Mouse (Mus musculus) ES-Bruce4 (cell line): Measurements from ENCODE around the gene Pde4d. TPM values are rescaled to one million over a fixed set of nuclear protein-coding genes. Genes with fewer than 3 reads are reported as not detected.

Experiments used
- H3K27ac ChIP-seq: 2 replicates; pipeline ENCODE4 v1.5.1; 2012; ENCODE audit warnings: low read length, inconsistent platforms; ENCODE audit not compliant: insufficient read depth
- H3K27me3 ChIP-seq: 2 replicates; pipeline ENCODE4 v1.6.1; 2012; ENCODE audit warnings: mild to moderate bottlenecking, low read length, inconsistent platforms; ENCODE audit not compliant: control insufficient read depth, poor library complexity, insufficient read depth, severe bottlenecking
- H3K36me3 ChIP-seq: 2 replicates; pipeline ENCODE4 v1.6.1; 2012; ENCODE audit warnings: inconsistent platforms, mild to moderate bottlenecking, low read length, moderate library complexity; ENCODE audit not compliant: control insufficient read depth, poor library complexity, insufficient read depth, severe bottlenecking
- H3K4me1 ChIP-seq: one replicate; pipeline ENCODE4 v1.8.1; 2011; ENCODE audit warnings: low read length; ENCODE audit not compliant: control insufficient read depth, insufficient read depth
- H3K4me3 ChIP-seq: 2 replicates; pipeline ENCODE4 v1.5.1; 2011; ENCODE audit warnings: low read depth, mild to moderate bottlenecking, low read length
- H3K9ac ChIP-seq: 2 replicates; pipeline ENCODE4 v1.6.1; 2012; ENCODE audit warnings: low read depth, mild to moderate bottlenecking, inconsistent platforms; ENCODE audit not compliant: poor library complexity, severe bottlenecking
- H3K9me3 ChIP-seq: replicated peaks from 2 replicates; pipeline ENCODE4 v1.6.1; 2012; ENCODE audit warnings: mild to moderate bottlenecking, low read length, inconsistent platforms; ENCODE audit not compliant: control insufficient read depth, poor library complexity, insufficient read depth, severe bottlenecking
- CTCF ChIP-seq: IDR thresholded peaks from one replicate; pipeline ENCODE4 v1.8.1; 2011; ENCODE audit warnings: low read depth, low read length
- EP300 ChIP-seq: IDR thresholded peaks from 2 replicates; pipeline ENCODE4 v1.6.1; 2011; ENCODE audit warnings: low read depth, low read length; ENCODE audit not compliant: insufficient read depth
- POLR2A ChIP-seq: IDR thresholded peaks from one replicate; pipeline ENCODE4 v1.8.1; 2011; ENCODE audit warnings: low read length; ENCODE audit not compliant: insufficient read depth
- polyA plus RNA-seq: library from polyadenylated mRNA; stranded (reverse); fragments of >200 nt; gene quantifications from 2 replicates; pipeline ENCODE4 v1.2.4, GENCODE M21; 2011; ENCODE audit warnings: low read depth; ENCODE audit not compliant: missing spikeins, insufficient read depth, insufficient read length

Gene Pde4d
- polyA plus RNA-seq, 1 experiment: 5.0 TPM

DNA sequence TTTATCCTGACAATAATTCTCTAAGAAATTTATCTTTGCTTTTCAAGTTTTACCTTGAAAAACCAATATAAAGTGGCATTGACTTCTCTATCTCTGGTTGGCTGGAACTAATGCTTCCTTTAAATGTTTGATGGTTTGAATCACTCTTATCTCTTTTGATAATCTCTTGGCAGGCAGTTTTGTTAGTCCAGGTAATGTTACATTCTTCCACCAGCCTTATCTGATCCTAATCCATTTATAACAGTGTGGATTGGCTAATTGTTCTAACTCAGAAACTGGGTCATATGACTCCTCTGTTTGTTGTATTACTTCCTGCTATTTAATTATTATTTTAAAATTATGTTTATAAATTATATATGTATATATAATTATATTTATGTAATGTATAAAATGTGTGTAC is 105.2 kb downstream of the Pde4d start:
- Histone ChIP-seq H3K4me3 (no peak overlapping the region), H3K36me3 (no peaks in the 10 kb centered on the region), H3K27ac (no peak overlapping the region), H3K9ac (no peak overlapping the region), H3K9me3 (no peaks in the 10 kb centered on the region), H3K27me3 (no peaks in the 10 kb centered on the region), H3K4me1 (no peaks in the 10 kb centered on the region)
- no peak for TF ChIP-seq POLR2A
- TF ChIP-seq EP300: no peak
- TF ChIP-seq CTCF: no peak

DNA sequence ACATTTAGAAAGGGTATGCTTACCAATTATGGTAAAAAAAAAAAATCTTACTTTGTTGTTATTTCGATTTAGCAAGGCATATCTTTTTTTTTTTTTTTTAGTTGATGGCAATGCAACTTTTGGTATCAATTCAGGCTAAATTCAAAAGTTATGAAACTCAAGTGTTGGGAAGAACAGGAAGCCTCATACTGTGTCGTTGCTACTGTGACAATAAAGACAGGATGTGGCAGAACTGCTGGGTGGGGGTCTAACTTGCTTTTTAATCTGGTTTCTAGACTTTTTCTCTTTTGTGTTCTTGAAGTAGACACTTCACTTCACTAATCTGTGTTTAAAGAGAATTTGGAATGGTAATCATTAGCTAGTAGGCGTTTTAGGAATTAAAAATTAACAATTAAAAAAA is 147.2 kb downstream of the Pde4d start:
- Histone ChIP-seq H3K27me3 (no peaks in the 10 kb centered on the region), H3K4me3 (no peak overlapping the region), H3K27ac (no peak overlapping the region), H3K4me1 (no peaks in the 10 kb centered on the region), H3K9ac (no peak overlapping the region), H3K36me3 (no peaks in the 10 kb centered on the region), H3K9me3 (no peaks in the 10 kb centered on the region)
- TF ChIP-seq EP300 (no peak), CTCF (no peak), POLR2A (no peak)

GRCm38 (mm10) chr13:108598673-108599072 is 148.9 kb downstream of the Pde4d start:
- Histone ChIP-seq H3K27ac (no peak overlapping the region), H3K9me3 (no peaks in the 10 kb centered on the region), H3K9ac (no peak overlapping the region), H3K4me3 (no peak overlapping the region), H3K36me3 (no peaks in the 10 kb centered on the region), H3K4me1 (no peaks in the 10 kb centered on the region), H3K27me3 (no peaks in the 10 kb centered on the region)
- TF ChIP-seq CTCF (no peak), EP300 (no peak), POLR2A (no peak)

- no peak overlapping the region for H3K4me3 ChIP-seq
Measured at GRCm38 (mm10) chr13:108599186-108599900, 149.6 kb downstream of the Pde4d start.

DNA sequence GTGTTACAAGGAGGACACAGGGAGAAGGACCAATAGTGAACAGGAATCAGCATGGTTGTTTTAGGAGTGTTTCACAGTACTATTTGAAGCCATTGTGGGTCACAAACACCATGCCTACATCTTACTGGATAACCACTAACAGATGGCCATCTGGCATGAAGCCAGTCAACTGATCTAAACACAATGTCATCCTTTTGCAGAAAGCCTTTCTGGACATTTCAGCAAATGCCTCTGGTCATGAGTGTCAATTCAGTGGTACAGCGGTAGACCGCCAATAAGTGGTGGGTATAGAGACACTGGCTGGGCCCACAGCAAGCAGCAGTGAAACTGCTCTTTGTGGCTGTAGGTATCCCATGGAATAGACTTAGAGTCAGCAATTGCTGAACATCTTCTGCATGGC is 151.3 kb downstream of the Pde4d start:
- Histone ChIP-seq H3K36me3 (no peaks in the 10 kb centered on the region), H3K4me3 (no peak overlapping the region), H3K9me3 (no peaks in the 10 kb centered on the region), H3K4me1 (no peaks in the 10 kb centered on the region), H3K9ac (no peak overlapping the region), H3K27me3 (no peaks in the 10 kb centered on the region), H3K27ac (no peak overlapping the region)
- TF ChIP-seq EP300 (no peak), CTCF (no peak), POLR2A (no peak)

More at GRCm38 (mm10) chr13:108599186-108599900, 149.6 kb downstream of the Pde4d start:
- no peak overlapping the region for H3K9ac ChIP-seq
- no peaks in the 10 kb centered on the region for H3K9me3 ChIP-seq
- no peak for TF ChIP-seq EP300
- TF ChIP-seq CTCF: no peak
- TF ChIP-seq POLR2A: no peak
- H3K27ac ChIP-seq: no peak overlapping the region
- no peaks in the 10 kb centered on the region for H3K27me3 ChIP-seq
- no peaks in the 10 kb centered on the region for H3K4me1 ChIP-seq
- H3K36me3 ChIP-seq: no peaks in the 10 kb centered on the region

GRCm38 (mm10) chr13:108603502-108603901 is 153.8 kb downstream of the Pde4d start:
- no peak overlapping the region for H3K27ac ChIP-seq

More at GRCm38 (mm10) chr13:108603502-108603901, 153.8 kb downstream of the Pde4d start:
- H3K9me3 ChIP-seq: no peaks in the 10 kb centered on the region
- no peak for TF ChIP-seq EP300
- TF ChIP-seq POLR2A: no peak
- no peak for TF ChIP-seq CTCF
- H3K4me3 ChIP-seq: no peak overlapping the region
- H3K4me1 ChIP-seq: no peaks in the 10 kb centered on the region
- no peaks in the 10 kb centered on the region for H3K27me3 ChIP-seq
- H3K9ac ChIP-seq: no peak overlapping the region
- no peaks in the 10 kb centered on the region for H3K36me3 ChIP-seq
